Mouse (Mus musculus): ENCODE data around the gene Cd5.

GRCm38 (mm10) chr19:10774141-10774540, 35.3 kb upstream of the Cd5 start:
- TF ChIP-seq CTCF (IDR thresholded peaks at IDR 0.05; ENCODE audit: control insufficient read depth, insufficient read depth, insufficient read length), result no peak
- no peak for TF ChIP-seq USF1 (IDR thresholded peaks at IDR 0.05; ENCODE audit: low read depth)
- TF ChIP-seq FOSL1 (IDR thresholded peaks at IDR 0.05; ENCODE audit: insufficient read depth, low read length, poor library complexity, severe bottlenecking), result no peak
- no peak for TF ChIP-seq MAX (IDR thresholded peaks at IDR 0.05)
- TF ChIP-seq CEBPB (IDR thresholded peaks at IDR 0.05; ENCODE audit: low read depth), result no peak
- no peak for TF ChIP-seq MYOG (IDR thresholded peaks at IDR 0.05; ENCODE audit: control insufficient read depth, extremely low read depth, insufficient read length)

All from C2C12 (cell line).